Mouse (Mus musculus) heart, postnatal 0 days (tissue): ENCODE data around the gene Ndufs4.

Source experiments
- CTCF ChIP-seq: IDR thresholded peaks from 2 replicates; pipeline ENCODE4 v1.5.1; 2016; ENCODE audit warnings: antibody characterized with exemption, control low read depth, low read depth
- EP300 ChIP-seq: IDR thresholded peaks from 2 replicates; pipeline ENCODE4 v1.6.1; 2016; ENCODE audit warnings: antibody characterized with exemption, low read depth

- no peak for TF ChIP-seq CTCF
- no peak for TF ChIP-seq EP300
These were observed 31.3 kb upstream of the Ndufs4 start for GRCm38 (mm10) chr13:114419364-114419763.
